Mouse (Mus musculus): ENCODE results near the gene Esrra.

- TF ChIP-seq CTCF (IDR thresholded peaks at IDR 0.05; ENCODE audit: control insufficient read depth, insufficient read depth, low read length) (no peak), POLR2A (IDR thresholded peaks at IDR 0.05; ENCODE audit: borderline replicate concordance, control insufficient read depth, low read depth, low read length) (no peak)
Measured at GRCm38 (mm10) chr19:6913036-6913435, 8.6 kb downstream of the Esrra start.
